Mouse (Mus musculus) myocyte (in vitro differentiated cells): Measurements from ENCODE around the gene Fbxo34. TPM values are rescaled to one million over a fixed set of nuclear protein-coding genes. Genes with fewer than 3 reads are reported as not detected.

Source experiments
- H3K27me3 ChIP-seq: one replicate; pipeline ENCODE4 v1.6.1; 2011; ENCODE audit not compliant: control insufficient read depth, insufficient read depth, insufficient read length
- H3K36me3 ChIP-seq: one replicate; pipeline ENCODE4 v1.6.1; 2011; ENCODE audit not compliant: control insufficient read depth, insufficient read depth
- H3K4me2 ChIP-seq: one replicate; pipeline ENCODE4 v1.6.1; 2011; ENCODE audit warnings: low read depth, control low read depth
- H3K4me3 ChIP-seq: one replicate; pipeline ENCODE4 v1.5.1; 2011; ENCODE audit warnings: mild to moderate bottlenecking, control low read depth, moderate library complexity
- H3K79me2 ChIP-seq: one replicate; pipeline ENCODE4 v1.6.1; 2011; ENCODE audit not compliant: control insufficient read depth, insufficient read depth
- H3ac ChIP-seq: one replicate; pipeline ENCODE4 v1.6.1; 2011; ENCODE audit not compliant: control insufficient read depth, insufficient read length
- CEBPB ChIP-seq: IDR thresholded peaks from 2 replicates; pipeline ENCODE4 v1.6.1; 2011; ENCODE audit warnings: mild to moderate bottlenecking, moderate library complexity; ENCODE audit not compliant: poor library complexity, insufficient read depth, severe bottlenecking
- E2F4 ChIP-seq: IDR thresholded peaks from one replicate; pipeline ENCODE4 v1.6.1; 2011; ENCODE audit warnings: mild to moderate bottlenecking, control low read depth, moderate library complexity; ENCODE audit not compliant: insufficient read depth
- MYOD1 ChIP-seq, 3 experiments: IDR thresholded peaks; one replicate each; pipeline ENCODE4 v1.6.1; 2011; ENCODE audit warnings: control low read depth in 2 of 3, low read depth in 2 of 3, mild to moderate bottlenecking in 2 of 3, moderate library complexity in 1 of 3; ENCODE audit not compliant: insufficient read length in 2 of 3, control insufficient read depth in 1 of 3
- POLR2A ChIP-seq: IDR thresholded peaks from one replicate; pipeline ENCODE4 v1.6.1; 2011; ENCODE audit warnings: low read depth, mild to moderate bottlenecking, control low read depth, moderate library complexity; ENCODE audit not compliant: insufficient read length
- POLR2AphosphoS2 ChIP-seq: IDR thresholded peaks from one replicate; pipeline ENCODE4 v1.6.1; 2011; ENCODE audit warnings: low read depth, control low read depth; ENCODE audit not compliant: insufficient read length
- REST ChIP-seq: IDR thresholded peaks from one replicate; pipeline ENCODE4 v1.6.1; 2011; ENCODE audit warnings: mild to moderate bottlenecking, control low read depth, moderate library complexity; ENCODE audit not compliant: insufficient read depth, insufficient read length
- SRF ChIP-seq: IDR thresholded peaks from one replicate; pipeline ENCODE4 v1.6.1; 2011; ENCODE audit warnings: low read depth; ENCODE audit not compliant: control insufficient read depth, insufficient read length
- TCF12 ChIP-seq: IDR thresholded peaks from one replicate; pipeline ENCODE4 v1.6.1; 2011; ENCODE audit warnings: mild to moderate bottlenecking, control low read depth; ENCODE audit not compliant: poor library complexity, insufficient read depth, severe bottlenecking
- TCF3 ChIP-seq: IDR thresholded peaks from one replicate; pipeline ENCODE4 v1.6.1; 2011; ENCODE audit warnings: low read depth, control low read depth; ENCODE audit not compliant: insufficient read length
- USF1 ChIP-seq: IDR thresholded peaks from one replicate; pipeline ENCODE4 v1.6.1; 2011; ENCODE audit warnings: low read depth, mild to moderate bottlenecking, control low read depth, moderate library complexity
- polyA plus RNA-seq: library from polyadenylated mRNA; unstranded; fragments of >200 nt; fragmentation: generic; extraction: Trizol; gene quantifications from one replicate; pipeline ENCODE4 v1.2.1, GENCODE M21; 2012; ENCODE audit warnings: missing spikeins

The Fbxo34 gene
- polyA plus RNA-seq, 1 experiment: 10.7 TPM

GRCm38 (mm10) chr14:47572707-47573106 lies 122.5 kb downstream of the Fbxo34 start:
- Histone ChIP-seq H3K79me2 (peaks cover under 1% of the 10 kb centered on the region), H3K27me3 (no peaks in the 10 kb centered on the region), H3ac (no peak overlapping the region), H3K4me2 (no peak overlapping the region), H3K36me3 (no peaks in the 10 kb centered on the region), H3K4me3 (no peak overlapping the region)
- no peak for TF ChIP-seq REST
- no peak for TF ChIP-seq USF1
- TF ChIP-seq MYOD1 (IDR thresholded peaks at IDR 0.05; ENCODE audit: control insufficient read depth in 1 of 3, insufficient read length in 2 of 3, low read depth in 2 of 3): no peak
- TF ChIP-seq SRF: no peak
- no peak for TF ChIP-seq CEBPB
- no peak for TF ChIP-seq E2F4

DNA sequence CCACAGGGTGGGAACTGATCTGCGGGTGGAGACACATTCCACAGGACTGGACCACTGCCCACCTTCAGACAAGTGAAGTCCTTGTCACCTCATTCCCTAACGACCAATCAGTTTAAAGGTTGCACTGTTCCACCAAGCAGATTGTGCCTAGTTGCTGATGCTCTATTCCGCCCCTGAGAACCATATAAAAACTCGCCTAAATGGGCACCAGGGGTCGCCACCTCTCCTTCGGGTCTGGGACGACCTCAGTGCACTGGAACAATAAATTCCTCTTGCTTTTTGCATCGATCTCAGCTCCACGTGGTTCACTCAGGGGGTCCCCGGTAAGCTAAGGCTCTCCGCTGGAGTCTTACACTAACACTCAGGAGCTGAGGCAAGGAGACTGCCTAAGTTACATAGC lies 124.5 kb downstream of the Fbxo34 start:
- no peaks in the 10 kb centered on the region for H3K27me3 ChIP-seq
- TF ChIP-seq CEBPB: no peak
- TF ChIP-seq TCF3: no peak
- no peak for TF ChIP-seq POLR2AphosphoS2
- no peak for TF ChIP-seq MYOD1 (IDR thresholded peaks at IDR 0.05; ENCODE audit: control insufficient read depth in 1 of 3, insufficient read length in 2 of 3, low read depth in 2 of 3)
- no peak for TF ChIP-seq REST
- no peaks in the 10 kb centered on the region for H3K79me2 ChIP-seq
- H3K36me3 ChIP-seq: no peaks in the 10 kb centered on the region
- no peak overlapping the region for H3K4me2 ChIP-seq
- H3ac ChIP-seq: no peak overlapping the region
- H3K4me3 ChIP-seq: no peak overlapping the region

- no peak overlapping the region for H3K4me2 ChIP-seq
- no peaks in the 10 kb centered on the region for H3K79me2 ChIP-seq
- no peak for TF ChIP-seq TCF12
- H3ac ChIP-seq: no peak overlapping the region
- no peak overlapping the region for H3K4me3 ChIP-seq
- H3K36me3 ChIP-seq: no peaks in the 10 kb centered on the region
- H3K27me3 ChIP-seq: no peaks in the 10 kb centered on the region
Measured at GRCm38 (mm10) chr14:47576687-47577086, 126.5 kb downstream of the Fbxo34 start.

- Histone ChIP-seq H3ac (no peak overlapping the region), H3K4me2 (no peak overlapping the region), H3K36me3 (no peaks in the 10 kb centered on the region), H3K27me3 (no peaks in the 10 kb centered on the region), H3K4me3 (no peak overlapping the region), H3K79me2 (no peaks in the 10 kb centered on the region)
- no peak for TF ChIP-seq POLR2AphosphoS2
- TF ChIP-seq POLR2A: no peak
- no peak for TF ChIP-seq TCF12
Measured at GRCm38 (mm10) chr14:47578086-47578485, 127.9 kb downstream of the Fbxo34 start.

DNA sequence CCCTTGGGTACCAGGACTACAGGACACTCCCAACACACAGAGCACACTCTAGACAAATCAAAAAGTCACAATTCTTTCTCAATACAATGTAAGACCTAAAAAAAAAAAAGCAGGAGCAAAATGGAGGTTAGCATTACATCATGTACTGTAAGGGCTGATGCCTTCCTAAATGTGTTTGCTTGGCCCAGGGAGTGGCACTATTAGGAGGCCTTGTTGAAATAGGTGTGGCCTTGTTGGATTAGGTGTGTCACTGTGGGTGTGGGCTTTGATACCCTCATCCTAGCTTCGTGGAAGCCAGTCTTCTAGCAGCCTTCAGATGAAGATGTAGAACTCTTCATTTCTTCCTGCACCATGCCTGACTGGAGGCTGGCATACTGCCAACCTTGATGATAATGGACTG lies 131.1 kb downstream of the Fbxo34 start:
- Histone ChIP-seq H3K4me2 (no peak overlapping the region), H3ac (no peak overlapping the region), H3K27me3 (no peaks in the 10 kb centered on the region), H3K79me2 (no peaks in the 10 kb centered on the region), H3K4me3 (no peak overlapping the region), H3K36me3 (no peaks in the 10 kb centered on the region)
- TF ChIP-seq REST (no peak), TCF12 (no peak), POLR2A (no peak), MYOD1 (IDR thresholded peaks at IDR 0.05; ENCODE audit: control insufficient read depth in 1 of 3, insufficient read length in 2 of 3, low read depth in 2 of 3) (no peak), POLR2AphosphoS2 (no peak)

Other genes starting within 250 kb of the Fbxo34 start
- 2.1 TPM for gene Wdhd1, start 173.6 kb upstream of the Fbxo34 start, polyA plus RNA-seq
- gene Socs4, start 173.5 kb upstream of the Fbxo34 start, polyA plus RNA-seq: 2.5 TPM
- gene Mapk1ip1l, start 152.2 kb upstream of the Fbxo34 start, polyA plus RNA-seq: 22.9 TPM
- gene Lgals3, start 82.7 kb upstream of the Fbxo34 start, polyA plus RNA-seq: 525 TPM
- 16.3 TPM for gene Dlgap5, start 32.0 kb upstream of the Fbxo34 start, polyA plus RNA-seq
- 4.2 TPM for gene Atg14, start 120.2 kb downstream of the Fbxo34 start, polyA plus RNA-seq
- 16.8 TPM for gene Ktn1, start 198.0 kb downstream of the Fbxo34 start, polyA plus RNA-seq